Mouse (Mus musculus) CH12.LX (cell line): ENCODE results near the gene Farp1.

Source experiments
- CTCF ChIP-seq, 2 experiments: IDR thresholded peaks in 1 of 2; conservative IDR thresholded peaks in 1 of 2; 2 replicates each; pipeline ENCODE4 v1.5.1; 2011 to 2012; ENCODE audit warnings: low read depth in 2 of 2, low read length in 2 of 2, improper control_type of control experiment in 1 of 2, inconsistent platforms in 1 of 2, mild to moderate bottlenecking in 1 of 2, moderate library complexity in 1 of 2
- MAFK ChIP-seq: IDR thresholded peaks from 2 replicates; pipeline ENCODE4 v1.6.1; 2011; ENCODE audit warnings: low read length, improper control_type of control experiment; ENCODE audit not compliant: insufficient replicate concordance
- MAZ ChIP-seq: IDR thresholded peaks from 2 replicates; pipeline ENCODE4 v1.6.1; 2012; ENCODE audit warnings: low read depth, mild to moderate bottlenecking, inconsistent platforms, low read length, improper control_type of control experiment, moderate library complexity
- POLR2A ChIP-seq: IDR thresholded peaks from 2 replicates; pipeline ENCODE4 v1.6.1; 2011; ENCODE audit warnings: low read depth, mild to moderate bottlenecking, improper control_type of control experiment, low read length
- RCOR1 ChIP-seq: conservative IDR thresholded peaks from 2 replicates; pipeline ENCODE4 v1.6.1; 2012; ENCODE audit warnings: low read depth, mild to moderate bottlenecking, inconsistent platforms, low read length, improper control_type of control experiment

GRCm38 (mm10) chr14:121153260-121153659 lies 118.3 kb downstream of the Farp1 start:
- TF ChIP-seq RCOR1 (no peak), POLR2A (no peak), MAZ (no peak), MAFK (no peak), CTCF (conservative IDR thresholded peaks at IDR 0.05 in 1 of 2, IDR thresholded peaks at IDR 0.05 in 1 of 2; ENCODE audit: low read depth in 2 of 2, low read length in 2 of 2) (no peak)
